Mouse (Mus musculus) liver, postnatal 0 days (tissue): Measurements from ENCODE around the gene Dctd.

Source experiments
- CTCF ChIP-seq: sonication (generic); IDR thresholded peaks from 2 replicates; pipeline ENCODE4 v1.5.1; 2016; ENCODE audit warnings: antibody characterized with exemption, low read depth
- EP300 ChIP-seq: IDR thresholded peaks from 2 replicates; pipeline ENCODE4 v1.6.1; 2016; ENCODE audit warnings: antibody characterized with exemption, low read depth, mild to moderate bottlenecking

DNA sequence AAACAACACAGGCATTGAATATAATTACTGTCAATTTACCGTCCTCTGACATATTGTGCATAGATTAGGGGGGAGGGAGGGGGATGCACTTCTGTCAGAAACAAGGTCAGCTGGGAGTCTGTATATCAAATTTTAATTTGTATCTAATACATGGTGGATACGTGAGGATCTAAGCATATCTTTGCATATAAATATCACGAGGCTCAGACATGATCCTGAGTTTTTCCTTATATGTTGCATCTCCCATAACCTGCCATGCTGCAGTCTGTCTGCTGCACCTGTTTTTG is 38.7 kb downstream of the Dctd start:
- no peak for TF ChIP-seq CTCF
- no peak for TF ChIP-seq EP300
